Mouse (Mus musculus) heart, embryonic 13.5 days (tissue): ENCODE measurements around the gene Nosip. TPM values are rescaled to one million over a fixed set of nuclear protein-coding genes. Genes with fewer than 3 reads are reported as not detected.

ENCODE experiments used
- ATAC-seq: fragments of 200-750 bp; cut with Nextera tagmentation; 2 replicates; pipeline ENCODE4 v1.8.0; 2017; ENCODE audit warnings: moderate TSS enrichment; ENCODE audit not compliant: insufficient number of reproducible peaks, low FRiP score, low TSS enrichment; ENCODE audit errors: extremely low read depth
- H3K27ac ChIP-seq: fragments of 300-500 bp; sonication (generic); replicated peaks from 2 replicates; pipeline ENCODE4 v1.5.1; 2015; ENCODE audit warnings: moderate library complexity, mild to moderate bottlenecking, inconsistent platforms
- H3K27me3 ChIP-seq: fragments of 300-500 bp; sonication (generic); replicated peaks from 2 replicates; pipeline ENCODE4 v1.6.1; 2015; ENCODE audit warnings: mild to moderate bottlenecking, inconsistent platforms
- H3K36me3 ChIP-seq: fragments of 300-500 bp; sonication (generic); 2 replicates; pipeline ENCODE4 v1.6.1; 2015; ENCODE audit warnings: mild to moderate bottlenecking, inconsistent platforms
- H3K4me1 ChIP-seq: fragments of 300-500 bp; sonication (generic); 2 replicates; pipeline ENCODE4 v1.6.1; 2015; ENCODE audit warnings: inconsistent platforms
- H3K4me2 ChIP-seq: fragments of 300-500 bp; sonication (generic); 2 replicates; pipeline ENCODE4 v1.6.1; 2015; ENCODE audit warnings: inconsistent platforms, mild to moderate bottlenecking, moderate library complexity
- H3K4me3 ChIP-seq: fragments of 300-500 bp; sonication (generic); 2 replicates; pipeline ENCODE4 v1.5.1; 2015; ENCODE audit warnings: moderate library complexity, mild to moderate bottlenecking, inconsistent platforms
- H3K9ac ChIP-seq: fragments of 300-500 bp; sonication (generic); 2 replicates; pipeline ENCODE4 v1.6.1; 2015; ENCODE audit warnings: inconsistent platforms, mild to moderate bottlenecking, moderate library complexity
- H3K9me3 ChIP-seq: fragments of 300-500 bp; sonication (generic); 2 replicates; pipeline ENCODE4 v1.6.1; 2016; ENCODE audit warnings: inconsistent platforms
- WGBS: fragments of 180-500 bp; shearing (Covaris S2); methylation state at CpG from one replicate; pipeline ENCODE4 v1.1.7; 2015; ENCODE audit warnings: mixed read lengths; 5-methylcytosine and 5-hydroxymethylcytosine counted together
- polyA plus RNA-seq: library from polyadenylated mRNA; unstranded; fragments of >200 nt; fragmentation: Nextera tagmentation; extraction: Ambion mirVana; gene quantifications from 2 replicates; pipeline ENCODE4 v1.2.1, GENCODE M21; 2015

Gene Nosip
- polyA plus RNA-seq, 1 experiment from 2014 or later: 46.6 TPM

GRCm38 (mm10) chr7:45037720-45038361 lies 24.4 kb upstream of the Nosip start:
- Histone ChIP-seq H3K4me3 (no peak overlapping the region), H3K9ac (no peak overlapping the region), H3K4me2 (no peak overlapping the region), H3K27me3 (no peaks in the 10 kb centered on the region), H3K4me1 (no peaks in the 10 kb centered on the region), H3K27ac (no peak overlapping the region), H3K9me3 (no peaks in the 10 kb centered on the region), H3K36me3 (peaks cover 100% of the 10 kb centered on the region)
- 70% methylated on average over 7 of the region's 7 CpGs for WGBS
- ATAC-seq: no peak

- no peak overlapping the region for H3K4me2 ChIP-seq
- H3K27ac ChIP-seq: no peak overlapping the region
- WGBS: 92% methylated on average over 9 of the region's 9 CpGs
- no peak overlapping the region for H3K4me3 ChIP-seq
- no peaks in the 10 kb centered on the region for H3K4me1 ChIP-seq
- no peaks in the 10 kb centered on the region for H3K27me3 ChIP-seq
- no peaks in the 10 kb centered on the region for H3K9me3 ChIP-seq
- ATAC-seq: no peak
- peaks cover 100% of the 10 kb centered on the region for H3K36me3 ChIP-seq
- H3K9ac ChIP-seq: no peak overlapping the region
These were observed 23.8 kb upstream of the Nosip start for GRCm38 (mm10) chr7:45038411-45038810.

- 82% methylated on average over 9 of the region's 9 CpGs for WGBS
- H3K9me3 ChIP-seq: no peaks in the 10 kb centered on the region
- no peak for ATAC-seq
- no peak overlapping the region for H3K27ac ChIP-seq
- H3K36me3 ChIP-seq: peaks cover 100% of the 10 kb centered on the region
- no peaks in the 10 kb centered on the region for H3K27me3 ChIP-seq
- H3K9ac ChIP-seq: no peak overlapping the region
- no peak overlapping the region for H3K4me3 ChIP-seq
- H3K4me2 ChIP-seq: no peak overlapping the region
- no peaks in the 10 kb centered on the region for H3K4me1 ChIP-seq
These were observed 21.4 kb upstream of the Nosip start for GRCm38 (mm10) chr7:45040851-45041250.

GRCm38 (mm10) chr7:45043307-45043706 lies 18.9 kb upstream of the Nosip start:
- Histone ChIP-seq H3K27me3 (no peaks in the 10 kb centered on the region), H3K9me3 (no peaks in the 10 kb centered on the region), H3K4me3 (no peak overlapping the region), H3K36me3 (peaks cover 100% of the 10 kb centered on the region), H3K4me1 (no peaks in the 10 kb centered on the region), H3K9ac (no peak overlapping the region), H3K27ac (no peak overlapping the region), H3K4me2 (no peak overlapping the region)
- WGBS: 91% methylated on average over 12 of the region's 14 CpGs
- no peak for ATAC-seq

DNA sequence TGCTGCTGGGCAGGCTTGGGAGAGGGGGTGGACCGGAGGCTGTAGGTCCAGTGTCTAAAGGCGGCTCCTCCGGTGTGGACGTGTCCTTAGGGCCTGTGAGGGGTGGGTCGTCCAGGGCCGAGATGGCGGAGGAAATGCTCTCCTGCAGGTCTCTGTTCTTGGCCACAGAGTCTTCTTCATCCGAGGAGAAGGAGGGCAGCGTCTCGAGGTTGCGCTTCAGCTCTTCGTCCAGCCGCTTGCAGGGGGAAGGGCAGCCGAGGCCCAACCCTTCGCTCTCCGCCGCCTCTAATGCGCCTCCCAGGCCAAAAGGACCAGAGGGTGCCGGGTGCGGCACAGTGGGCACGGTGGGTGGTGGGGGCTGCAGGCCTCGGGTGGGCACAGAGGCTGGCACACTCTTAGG lies 16.5 kb upstream of the Nosip start:
- Histone ChIP-seq H3K27me3 (no peaks in the 10 kb centered on the region), H3K4me1 (peaks cover 11% of the 10 kb centered on the region), H3K27ac (no peak overlapping the region), H3K4me2 (no peak overlapping the region), H3K9ac (no peak overlapping the region), H3K9me3 (no peaks in the 10 kb centered on the region), H3K36me3 (peaks cover 100% of the 10 kb centered on the region), H3K4me3 (no peak overlapping the region)
- no peak for ATAC-seq
- WGBS: 91% methylated on average over 22 of the region's 22 CpGs

DNA sequence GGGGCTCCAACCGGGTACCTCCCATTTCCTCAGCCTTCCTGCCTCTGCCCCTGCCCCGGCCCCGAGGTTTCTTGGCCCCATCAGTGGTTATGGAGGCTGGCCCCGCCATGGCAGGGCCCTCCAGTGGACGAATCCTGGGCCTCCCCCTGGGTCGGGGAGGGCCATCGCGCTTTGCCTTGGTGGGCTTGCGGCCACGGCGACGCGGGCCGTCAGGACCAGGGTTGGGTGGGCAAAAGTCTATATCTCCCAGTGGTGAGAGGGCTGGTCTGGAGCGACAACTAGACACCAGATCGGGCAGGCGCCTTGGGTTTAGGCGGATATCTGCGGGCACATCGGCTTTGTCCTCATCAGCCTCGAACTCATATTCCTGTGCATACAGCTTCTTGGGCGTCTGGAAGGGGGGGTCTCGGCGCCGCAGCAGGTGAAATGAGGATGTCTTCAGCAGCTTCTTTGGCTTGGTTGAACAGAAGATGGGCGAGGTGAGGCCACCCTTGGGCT lies 15.3 kb upstream of the Nosip start:
- peaks cover 22% of the 10 kb centered on the region for H3K4me1 ChIP-seq
- 95% methylated on average over 26 of the region's 26 CpGs for WGBS
- no peak overlapping the region for H3K4me3 ChIP-seq
- no peak overlapping the region for H3K4me2 ChIP-seq
- H3K9ac ChIP-seq: no peak overlapping the region
- no peak overlapping the region for H3K27ac ChIP-seq
- ATAC-seq: no peak
- peaks cover 93% of the 10 kb centered on the region for H3K36me3 ChIP-seq
- no peaks in the 10 kb centered on the region for H3K27me3 ChIP-seq
- H3K9me3 ChIP-seq: no peaks in the 10 kb centered on the region

DNA sequence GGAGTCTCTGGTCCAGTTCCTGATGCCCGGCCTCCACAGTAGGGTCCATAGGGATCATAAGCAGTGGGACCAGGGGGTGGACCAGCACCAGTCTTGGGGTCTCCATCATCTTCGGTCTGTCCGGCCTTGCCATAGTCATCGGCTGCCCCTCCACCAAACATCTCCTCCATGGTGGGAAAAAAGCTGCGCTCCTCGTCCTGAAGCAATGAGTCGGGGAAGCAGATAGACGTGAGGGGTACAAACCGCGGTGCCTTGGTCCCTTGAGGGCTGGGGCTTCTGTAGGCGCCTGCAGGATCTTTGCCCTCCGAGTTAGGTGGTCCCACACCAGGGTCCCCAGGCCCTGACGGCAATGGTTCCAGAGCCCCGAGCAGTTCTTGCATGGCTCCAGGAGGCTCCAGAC lies 14.7 kb upstream of the Nosip start:
- peaks cover 23% of the 10 kb centered on the region for H3K4me1 ChIP-seq
- no peak overlapping the region for H3K9ac ChIP-seq
- no peak overlapping the region for H3K4me2 ChIP-seq
- H3K9me3 ChIP-seq: no peaks in the 10 kb centered on the region
- 91% methylated on average over 14 of the region's 14 CpGs for WGBS
- no peaks in the 10 kb centered on the region for H3K27me3 ChIP-seq
- ATAC-seq: no peak
- H3K36me3 ChIP-seq: peaks cover 88% of the 10 kb centered on the region
- no peak overlapping the region for H3K27ac ChIP-seq
- no peak overlapping the region for H3K4me3 ChIP-seq

GRCm38 (mm10) chr7:45048001-45048890 lies 14.0 kb upstream of the Nosip start:
- H3K9me3 ChIP-seq: no peaks in the 10 kb centered on the region
- ATAC-seq: no peak
- no peak overlapping the region for H3K27ac ChIP-seq
- peaks cover 80% of the 10 kb centered on the region for H3K36me3 ChIP-seq
- no peaks in the 10 kb centered on the region for H3K27me3 ChIP-seq
- peaks cover 23% of the 10 kb centered on the region for H3K4me1 ChIP-seq
- WGBS: 90% methylated on average over 38 of the region's 38 CpGs
- no peak overlapping the region for H3K4me3 ChIP-seq
- no peak overlapping the region for H3K4me2 ChIP-seq
- no peak overlapping the region for H3K9ac ChIP-seq

- no peak overlapping the region for H3K27ac ChIP-seq
- 93% methylated on average over 23 of the region's 23 CpGs for WGBS
- no peaks in the 10 kb centered on the region for H3K9me3 ChIP-seq
- peaks cover 72% of the 10 kb centered on the region for H3K36me3 ChIP-seq
- ATAC-seq: no peak
- H3K4me1 ChIP-seq: peaks cover 27% of the 10 kb centered on the region
- no peak overlapping the region for H3K4me2 ChIP-seq
- H3K27me3 ChIP-seq: no peaks in the 10 kb centered on the region
- H3K9ac ChIP-seq: no peak overlapping the region
- no peak overlapping the region for H3K4me3 ChIP-seq
These were observed 13.1 kb upstream of the Nosip start for GRCm38 (mm10) chr7:45048923-45049657.

- WGBS: 5% methylated on average over 16 of the region's 16 CpGs
- H3K9me3 ChIP-seq: no peaks in the 10 kb centered on the region
- ATAC-seq: peak; percentile 9; the same call in 1 of the 2 replicates
- peaks cover 52% of the 10 kb centered on the region for H3K36me3 ChIP-seq
- peak overlapping the region; percentile 99 for H3K27ac ChIP-seq
- H3K27me3 ChIP-seq: no peaks in the 10 kb centered on the region
- H3K4me3 ChIP-seq: peak overlapping the region; percentile 80
- H3K9ac ChIP-seq: peak overlapping the region; percentile 98
- peaks cover 30% of the 10 kb centered on the region for H3K4me1 ChIP-seq
- peak overlapping the region; percentile 98 for H3K4me2 ChIP-seq
These were observed 11.2 kb upstream of the Nosip start for GRCm38 (mm10) chr7:45050945-45051600.

DNA sequence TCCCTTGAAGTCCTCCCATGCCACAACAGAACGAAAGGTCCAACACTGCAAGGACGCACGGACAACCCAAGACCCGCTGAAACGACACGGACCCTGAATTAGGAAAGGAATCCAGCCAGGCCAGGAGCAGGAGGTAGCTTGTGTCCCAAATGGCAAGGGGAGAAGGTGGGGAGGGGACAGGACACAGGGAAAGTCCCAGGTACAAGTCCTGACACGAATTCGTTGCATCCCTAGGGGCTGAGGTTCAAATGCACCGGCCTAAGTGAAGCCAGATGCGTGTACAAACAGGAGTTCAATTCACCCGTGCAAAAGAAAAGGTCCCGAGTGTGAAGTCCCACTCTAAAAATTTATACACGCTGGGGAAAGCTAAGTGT lies 10.6 kb upstream of the Nosip start:
- peak overlapping the region; percentile 99 for H3K27ac ChIP-seq
- no peaks in the 10 kb centered on the region for H3K9me3 ChIP-seq
- H3K4me2 ChIP-seq: peak overlapping the region; percentile 98
- peaks cover 30% of the 10 kb centered on the region for H3K4me1 ChIP-seq
- 2% methylated on average over 13 of the region's 13 CpGs for WGBS
- ATAC-seq: no peak
- H3K4me3 ChIP-seq: peak overlapping the region; percentile 80
- H3K27me3 ChIP-seq: no peaks in the 10 kb centered on the region
- peaks cover 47% of the 10 kb centered on the region for H3K36me3 ChIP-seq
- H3K9ac ChIP-seq: peak overlapping the region; percentile 98
